Mouse (Mus musculus) myocyte (in vitro differentiated cells): Measurements from ENCODE around the gene Arrb1.

Experiments
- E2F4 ChIP-seq: IDR thresholded peaks from one replicate; pipeline ENCODE4 v1.6.1; 2011; ENCODE audit warnings: mild to moderate bottlenecking, control low read depth, moderate library complexity; ENCODE audit not compliant: insufficient read depth
- POLR2A ChIP-seq: IDR thresholded peaks from one replicate; pipeline ENCODE4 v1.6.1; 2011; ENCODE audit warnings: low read depth, mild to moderate bottlenecking, control low read depth, moderate library complexity; ENCODE audit not compliant: insufficient read length
- POLR2AphosphoS2 ChIP-seq: IDR thresholded peaks from one replicate; pipeline ENCODE4 v1.6.1; 2011; ENCODE audit warnings: low read depth, control low read depth; ENCODE audit not compliant: insufficient read length

GRCm38 (mm10) chr7:99572931-99573330, 37.7 kb downstream of the Arrb1 start:
- TF ChIP-seq POLR2A (no peak), E2F4 (no peak), POLR2AphosphoS2 (no peak)
